Mouse (Mus musculus) erythroblast, embryonic 14.5 days (primary cell): Measurements from ENCODE around the gene Nfkbil1.

Experiments
- GATA1 ChIP-seq: IDR thresholded peaks from 2 replicates; pipeline ENCODE4 v1.6.1; 2012; ENCODE audit warnings: low read length, inconsistent platforms, mixed read lengths
- TAL1 ChIP-seq: IDR thresholded peaks from 3 replicates; pipeline ENCODE4 v1.6.1; 2012; ENCODE audit warnings: low read length, inconsistent platforms, mixed read lengths

GRCm38 (mm10) chr17:35263523-35263883 lies 27.9 kb upstream of the Nfkbil1 start:
- no peak for TF ChIP-seq TAL1
- TF ChIP-seq GATA1: no peak
